Mouse (Mus musculus): ENCODE results near the gene Zc4h2. TPM values are rescaled to one million over a fixed set of nuclear protein-coding genes. Genes with fewer than 3 reads are reported as not detected.
A peak's percentile ranks its signal among the peaks of the same experiment; 100 is the strongest.

Gene Zc4h2
- polyA plus RNA-seq (2015; fragmentation: Nextera tagmentation; extraction: Ambion mirVana): 12.8 and 13.3 TPM in 2 replicates

DNA sequence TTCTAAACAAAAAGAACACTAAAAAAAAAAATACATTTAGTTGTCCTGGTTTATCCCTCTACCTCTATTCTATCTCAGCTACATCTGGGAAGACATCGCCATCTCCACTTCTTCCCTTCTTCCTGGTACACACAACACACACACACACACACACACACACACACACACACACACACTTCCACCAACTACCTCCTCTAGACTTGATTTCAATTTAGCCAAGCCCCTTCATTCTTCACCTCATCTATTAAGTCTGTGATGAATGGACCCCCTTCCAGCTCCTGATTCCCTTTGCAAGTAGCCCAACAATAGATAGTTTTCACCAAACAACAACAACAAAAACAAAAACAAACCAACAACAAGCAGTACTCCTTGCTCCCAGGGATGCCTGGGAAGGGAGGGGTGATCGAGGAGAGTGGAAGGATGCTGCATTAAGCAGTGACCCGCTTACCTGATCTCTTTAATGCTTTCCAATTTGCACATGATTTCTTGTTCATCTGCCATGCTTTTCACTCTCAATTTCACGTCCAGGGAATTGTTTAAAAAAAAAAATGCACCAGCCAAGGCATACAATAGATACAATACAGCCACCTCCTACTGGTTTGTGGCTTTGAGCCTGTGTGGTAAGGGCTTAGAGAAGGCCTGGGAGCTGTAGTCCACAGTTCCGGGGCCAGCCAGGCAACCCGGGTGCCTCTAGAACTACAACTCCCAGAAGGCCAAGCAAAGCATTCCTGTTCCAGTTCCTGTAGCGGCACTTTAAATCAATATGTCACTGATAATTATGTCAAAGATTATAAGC, at the start of gene Zc4h2:
Zc4h2 (minus strand) TSS at position 706 of the 796 bp plus-strand sequence.
- peak; percentile 98 for ATAC-seq (ENCODE audit: insufficient read depth, low FRiP score)
- Histone ChIP-seq H3K27ac (ENCODE audit: low read length) (no peak within 1 kb of the TSS), H3K9me3 (replicated peaks; ENCODE audit: control insufficient read depth, low read length) (no peaks in the 10 kb centered on the region), H3K4me2 (ENCODE audit: low read depth, low read length) (peak within 1 kb of the TSS; percentile 49), H3K4me3 (replicated peaks; ENCODE audit: low read length) (peak within 1 kb of the TSS; percentile 55), H3K27me3 (ENCODE audit: control insufficient read depth, insufficient read depth, low read length) (no peaks in the 10 kb centered on the region), H3K4me1 (ENCODE audit: control insufficient read depth, insufficient read depth, low read length) (no peaks in the 10 kb centered on the region), H3K9ac (ENCODE audit: low read length) (peak within 1 kb of the TSS; percentile 61), H3K36me3 (ENCODE audit: control insufficient read depth, insufficient read depth, low read length) (no peaks in the 10 kb centered on the region)
- 11% methylated on average over 7 of the region's 7 CpGs for WGBS

DNA sequence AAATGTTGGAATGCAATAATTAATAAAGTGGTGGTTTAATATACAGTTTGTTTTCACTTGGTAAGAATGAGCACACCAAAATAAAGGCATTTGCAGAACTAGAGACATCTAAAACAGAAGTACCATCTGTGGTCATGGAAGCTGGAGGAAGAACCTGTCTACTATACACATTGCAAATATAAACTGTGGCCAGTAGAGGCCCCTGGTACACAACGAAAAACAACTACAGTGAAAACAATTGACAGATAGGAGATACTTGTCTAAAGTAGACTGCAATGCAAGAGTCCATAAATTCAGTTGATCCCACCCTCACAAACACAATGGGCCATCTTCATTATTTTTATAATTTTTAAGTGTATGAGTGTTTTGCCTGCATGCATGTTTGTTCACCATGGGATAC, 28.8 kb upstream of the Zc4h2 start:
- H3K4me1 ChIP-seq (ENCODE audit: control insufficient read depth, insufficient read depth, low read length): no peaks in the 10 kb centered on the region
- no peaks in the 10 kb centered on the region for H3K27me3 ChIP-seq (ENCODE audit: control insufficient read depth, insufficient read depth, low read length)
- no peaks in the 10 kb centered on the region for H3K36me3 ChIP-seq (ENCODE audit: control insufficient read depth, insufficient read depth, low read length)
- no peaks in the 10 kb centered on the region for H3K9me3 ChIP-seq (replicated peaks; ENCODE audit: control insufficient read depth, low read length)
- H3K27ac ChIP-seq (ENCODE audit: low read length): no peak overlapping the region
- 50% methylated on average over 1 of the region's 1 CpGs for WGBS
- no peak overlapping the region for H3K4me2 ChIP-seq (ENCODE audit: low read depth, low read length)
- no peak for ATAC-seq (ENCODE audit: insufficient read depth, low FRiP score)
- no peak overlapping the region for H3K4me3 ChIP-seq (replicated peaks; ENCODE audit: low read length)
- no peak overlapping the region for H3K9ac ChIP-seq (ENCODE audit: low read length)

DNA sequence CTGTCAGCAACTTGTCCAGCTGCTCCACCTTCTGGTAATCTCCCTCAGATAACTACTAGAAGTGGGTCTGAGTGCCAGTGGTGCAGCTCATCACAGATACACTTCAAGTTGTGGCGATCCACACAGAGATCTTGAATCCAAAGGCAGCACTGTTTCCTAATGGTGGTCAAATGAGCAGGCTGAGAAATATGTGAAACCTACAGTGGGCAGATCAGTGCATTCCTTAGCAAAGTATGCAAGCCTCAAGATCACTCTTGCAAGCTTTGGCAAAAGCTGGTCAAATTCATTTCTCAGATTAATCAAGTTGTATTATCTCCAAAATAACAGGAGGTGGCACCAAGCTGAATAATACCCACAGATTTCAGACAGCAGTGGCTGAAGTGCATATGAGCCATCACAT, 23.9 kb upstream of the Zc4h2 start:
- Histone ChIP-seq H3K9ac (ENCODE audit: low read length) (no peak overlapping the region), H3K36me3 (ENCODE audit: control insufficient read depth, insufficient read depth, low read length) (no peaks in the 10 kb centered on the region), H3K27me3 (ENCODE audit: control insufficient read depth, insufficient read depth, low read length) (no peaks in the 10 kb centered on the region), H3K9me3 (replicated peaks; ENCODE audit: control insufficient read depth, low read length) (no peaks in the 10 kb centered on the region), H3K4me3 (replicated peaks; ENCODE audit: low read length) (no peak overlapping the region), H3K4me1 (ENCODE audit: control insufficient read depth, insufficient read depth, low read length) (no peaks in the 10 kb centered on the region), H3K4me2 (ENCODE audit: low read depth, low read length) (no peak overlapping the region), H3K27ac (ENCODE audit: low read length) (no peak overlapping the region)
- WGBS: 89% methylated on average over 1 of the region's 1 CpGs
- no peak for ATAC-seq (ENCODE audit: insufficient read depth, low FRiP score)

DNA sequence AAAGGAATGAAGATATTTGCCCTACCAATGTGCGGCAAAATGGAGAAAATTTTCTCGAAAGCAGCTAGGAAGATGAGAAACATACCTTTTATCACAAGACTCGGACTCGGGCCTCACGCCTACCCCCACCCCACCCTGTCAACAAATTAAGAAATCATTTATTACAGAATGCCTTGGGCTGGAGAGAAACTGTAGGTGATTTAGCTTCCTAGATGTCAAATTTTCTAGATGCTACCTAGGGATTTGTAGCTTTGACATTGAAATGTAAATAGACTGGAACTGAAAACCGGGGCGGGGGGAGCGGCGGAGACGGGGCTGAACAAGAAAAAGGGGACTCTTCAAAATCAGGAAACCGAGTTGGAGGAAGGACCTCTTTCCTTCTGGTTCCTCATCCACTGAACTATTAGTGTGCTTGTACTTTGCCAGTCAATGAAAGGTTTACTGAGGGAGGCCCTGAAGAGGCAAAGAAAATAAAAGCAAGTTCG, 333 bp upstream of the Zc4h2 start:
- Histone ChIP-seq H3K4me3 (replicated peaks; ENCODE audit: low read length) (peak overlapping the region; percentile 55), H3K9ac (ENCODE audit: low read length) (peak overlapping the region; percentile 61), H3K9me3 (replicated peaks; ENCODE audit: control insufficient read depth, low read length) (no peaks in the 10 kb centered on the region), H3K36me3 (ENCODE audit: control insufficient read depth, insufficient read depth, low read length) (no peaks in the 10 kb centered on the region), H3K4me1 (ENCODE audit: control insufficient read depth, insufficient read depth, low read length) (no peaks in the 10 kb centered on the region), H3K27ac (ENCODE audit: low read length) (no peak overlapping the region), H3K27me3 (ENCODE audit: control insufficient read depth, insufficient read depth, low read length) (no peaks in the 10 kb centered on the region), H3K4me2 (ENCODE audit: low read depth, low read length) (peak overlapping the region; percentile 46)
- ATAC-seq (ENCODE audit: insufficient read depth, low FRiP score): peak; percentile 50; the same call in 1 of the 2 replicates
- WGBS: 21% methylated on average over 12 of the region's 12 CpGs

DNA sequence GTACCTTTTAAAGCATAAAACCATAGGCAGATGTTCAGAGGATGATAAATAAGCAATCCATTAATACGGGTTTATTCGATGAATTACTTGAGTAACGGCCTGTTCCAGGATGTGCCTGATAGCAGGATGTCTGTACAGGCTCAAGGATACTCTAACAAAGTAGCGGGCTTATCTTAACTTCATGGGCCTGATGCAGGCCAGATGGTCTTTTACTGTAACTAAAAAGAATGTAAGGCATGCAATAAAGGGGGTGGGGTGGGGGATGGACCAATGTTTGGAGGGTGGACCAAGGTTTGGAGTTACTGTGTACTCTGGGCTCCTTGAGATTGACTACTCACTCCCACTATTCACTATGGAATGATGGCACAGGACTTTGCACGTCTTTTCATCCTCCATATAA, 57.7 kb downstream of the Zc4h2 start:
- 38% methylated on average over 5 of the region's 5 CpGs for WGBS
- Histone ChIP-seq H3K36me3 (ENCODE audit: control insufficient read depth, insufficient read depth, low read length) (no peaks in the 10 kb centered on the region), H3K27me3 (ENCODE audit: control insufficient read depth, insufficient read depth, low read length) (no peaks in the 10 kb centered on the region), H3K9me3 (replicated peaks; ENCODE audit: control insufficient read depth, low read length) (no peaks in the 10 kb centered on the region), H3K4me1 (ENCODE audit: control insufficient read depth, insufficient read depth, low read length) (no peaks in the 10 kb centered on the region), H3K9ac (ENCODE audit: low read length) (no peak overlapping the region), H3K4me3 (replicated peaks; ENCODE audit: low read length) (no peak overlapping the region), H3K4me2 (ENCODE audit: low read depth, low read length) (no peak overlapping the region), H3K27ac (ENCODE audit: low read length) (no peak overlapping the region)
- no peak for ATAC-seq (ENCODE audit: insufficient read depth, low FRiP score)

Other genes starting within 250 kb of the Zc4h2 start
- 11.5 and 11.7 TPM in 2 replicates for gene Amer1, start 213.6 kb downstream of the Zc4h2 start, polyA plus RNA-seq (2015; fragmentation: Nextera tagmentation; extraction: Ambion mirVana)
- gene Asb12, start 100.5 kb downstream of the Zc4h2 start, polyA plus RNA-seq (2015; fragmentation: Nextera tagmentation; extraction: Ambion mirVana): 0.97 TPM in 1 of 2 replicates, not detected in the other
- not detected in 2 replicates for gene Pfn5, start 100.4 kb downstream of the Zc4h2 start, polyA plus RNA-seq (2015; fragmentation: Nextera tagmentation; extraction: Ambion mirVana)
- gene Zc3h12b, start 53.2 kb upstream of the Zc4h2 start, polyA plus RNA-seq (2015; fragmentation: Nextera tagmentation; extraction: Ambion mirVana): 2.0 and 2.1 TPM in 2 replicates

Data from stomach, embryonic 16.5 days (tissue).